Mouse (Mus musculus): ENCODE results near the gene Dync1li1. TPM values are rescaled to one million over a fixed set of nuclear protein-coding genes. Genes with fewer than 3 reads are reported as not detected.
A peak's percentile ranks its signal among the peaks of the same experiment; 100 is the strongest.
"Not testable (repeated sequence)": the region's sequence is repeated elsewhere in the genome, so short reads cannot be mapped to it uniquely, and the experiment has no call there.

The Dync1li1 gene
- 48.1 and 52.2 TPM in 2 replicates for polyA plus RNA-seq (2015; fragmentation: Nextera tagmentation; extraction: Ambion mirVana)

DNA sequence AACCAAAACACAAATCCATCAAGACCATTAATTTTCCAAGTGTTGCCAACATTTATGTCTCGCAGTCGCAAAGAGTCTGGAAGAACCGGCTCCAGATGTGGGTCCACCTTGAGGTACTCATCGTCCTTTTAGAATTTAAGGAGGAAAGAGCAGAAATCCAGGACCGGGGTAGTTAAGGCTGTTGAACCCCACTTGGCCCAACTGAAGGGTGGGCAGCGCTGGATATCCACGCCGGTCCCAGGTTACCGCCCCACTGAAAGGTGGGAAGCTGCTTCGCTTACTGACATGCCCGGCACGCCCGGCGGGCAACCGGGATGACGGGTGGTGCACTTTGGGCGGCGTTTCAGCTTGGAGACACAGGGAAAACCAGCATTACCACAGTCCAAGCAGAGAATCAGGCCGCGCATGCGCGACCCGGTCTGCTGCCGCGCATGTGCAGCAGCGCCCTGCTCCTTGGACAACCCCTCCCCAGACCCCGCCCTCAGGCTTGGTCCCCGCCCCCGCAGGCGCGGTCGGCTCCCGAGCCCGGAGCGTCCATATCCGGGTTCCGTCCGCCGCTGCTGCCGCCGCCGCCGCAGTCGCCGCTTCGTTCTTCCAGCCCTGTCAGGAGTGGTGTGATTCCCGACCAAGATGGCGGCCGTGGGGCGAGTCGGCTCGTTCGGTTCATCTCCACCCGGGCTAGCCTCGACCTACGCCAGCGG is at the start of gene Dync1li1:
Gene Dync1li1 (plus strand): TSS at position 539 of the 701 bp plus-strand sequence.
- Histone ChIP-seq H3K27ac (ENCODE audit: low read length) (peak within 1 kb of the TSS; percentile 97), H3K27me3 (replicated peaks; ENCODE audit: control insufficient read depth, insufficient read depth, low read length) (no peaks in the 10 kb centered on the region), H3K9ac (ENCODE audit: low read depth, low read length) (peak within 1 kb of the TSS; percentile 96), H3K4me1 (ENCODE audit: control insufficient read depth, insufficient read depth, low read length) (peaks cover 12% of the 10 kb centered on the region), H3K4me3 (ENCODE audit: low read length) (peak within 1 kb of the TSS; percentile 99), H3K9me3 (ENCODE audit: control insufficient read depth, low read length) (no peaks in the 10 kb centered on the region), H3K36me3 (ENCODE audit: control insufficient read depth, insufficient read depth, low read length) (peaks cover 7% of the 10 kb centered on the region; the same call in 1 of the 2 replicates), H3K4me2 (ENCODE audit: low read depth, low read length) (peak within 1 kb of the TSS; percentile 91)
- peak; percentile 97 for ATAC-seq
- WGBS: under 1% methylated on average over 56 of the region's 57 CpGs

DNA sequence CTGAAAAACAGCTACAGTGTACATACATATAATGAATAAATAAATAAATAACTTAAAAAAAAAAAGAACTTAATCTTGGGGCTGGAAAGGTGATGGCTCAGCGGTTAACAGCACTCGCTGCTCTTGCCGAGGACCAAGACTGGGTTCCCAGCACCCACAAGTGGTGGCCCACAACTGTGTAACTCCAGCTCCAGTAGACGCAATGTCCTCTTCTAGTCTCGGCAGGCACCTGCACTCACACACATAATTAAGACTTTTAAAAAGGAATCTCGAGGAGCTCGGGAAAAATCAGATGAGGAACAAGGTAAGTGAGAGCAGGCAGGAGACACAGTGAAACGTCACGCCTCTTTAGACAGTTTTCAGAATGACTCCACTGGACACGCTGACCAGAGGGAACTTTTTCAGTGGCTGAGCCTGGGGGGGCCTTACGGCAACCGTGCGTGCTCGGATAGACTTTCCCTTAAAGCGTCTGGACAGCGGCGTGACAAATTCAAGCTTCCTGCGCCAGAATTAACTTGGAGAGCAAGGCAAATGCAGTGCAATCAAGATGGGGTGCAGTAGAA is 49.3 kb upstream of the Dync1li1 start:
- H3K27ac ChIP-seq (ENCODE audit: low read length): peak overlapping the region; percentile 91
- H3K36me3 ChIP-seq (ENCODE audit: control insufficient read depth, insufficient read depth, low read length): no peaks in the 10 kb centered on the region
- peak overlapping the region; percentile 81 for H3K4me2 ChIP-seq (ENCODE audit: low read depth, low read length)
- no peaks in the 10 kb centered on the region for H3K9me3 ChIP-seq (ENCODE audit: control insufficient read depth, low read length)
- 11% methylated on average over 18 of the region's 18 CpGs for WGBS
- peak overlapping the region; percentile 90 for H3K4me3 ChIP-seq (ENCODE audit: low read length)
- H3K27me3 ChIP-seq (replicated peaks; ENCODE audit: control insufficient read depth, insufficient read depth, low read length): no peaks in the 10 kb centered on the region
- H3K4me1 ChIP-seq (ENCODE audit: control insufficient read depth, insufficient read depth, low read length): peaks cover 5% of the 10 kb centered on the region
- ATAC-seq: no peak; the same call in 1 of the 2 replicates
- H3K9ac ChIP-seq (ENCODE audit: low read depth, low read length): peak overlapping the region; percentile 86

DNA sequence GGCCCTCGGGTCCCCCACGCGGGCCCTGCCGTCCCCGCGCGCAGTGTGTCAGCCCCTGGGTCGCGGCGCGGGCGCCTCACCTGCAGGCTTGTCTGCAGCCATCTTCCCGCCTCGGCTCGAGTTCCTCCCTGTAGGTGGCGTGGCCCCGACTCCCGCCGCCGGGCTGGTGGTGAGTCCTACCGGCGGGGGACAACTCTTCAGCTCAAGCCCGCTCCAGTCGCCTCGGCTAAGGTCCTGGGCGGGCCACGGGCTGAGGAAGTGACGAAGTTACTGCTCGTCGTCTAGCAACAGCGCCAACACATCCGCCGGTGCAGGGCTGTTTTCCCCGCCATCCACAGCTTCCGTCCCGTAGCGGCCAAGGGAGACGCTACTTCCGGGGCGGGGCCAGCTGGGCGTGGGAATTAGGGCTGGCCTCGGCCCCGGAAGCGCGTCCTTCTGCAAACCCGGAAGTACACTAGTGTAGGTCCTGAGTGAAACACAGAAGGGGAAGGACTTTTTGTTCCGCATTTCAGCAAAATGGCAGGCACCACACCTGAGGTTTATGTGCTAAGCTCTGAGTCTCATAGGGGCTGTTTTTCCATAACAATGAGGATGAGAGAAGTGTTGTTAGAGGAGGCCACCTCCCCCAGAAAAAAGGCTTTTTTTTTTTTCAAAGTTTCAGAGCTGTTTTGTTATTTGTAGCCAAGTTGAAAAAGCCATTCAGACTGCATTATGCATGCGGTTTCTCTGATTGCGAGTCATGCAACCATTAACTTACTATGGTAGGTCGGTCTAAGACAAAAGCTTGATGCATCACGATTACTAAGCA is 48.5 kb upstream of the Dync1li1 start, which contains the start of gene Cnot10:
Gene Cnot10 (minus strand): TSS at position 346 of the 808 bp plus-strand sequence.
- Histone ChIP-seq H3K27me3 (replicated peaks; ENCODE audit: control insufficient read depth, insufficient read depth, low read length) (no peaks in the 10 kb centered on the region), H3K9ac (ENCODE audit: low read depth, low read length) (peak within 1 kb of the TSS; percentile 86), H3K4me2 (ENCODE audit: low read depth, low read length) (peak within 1 kb of the TSS; percentile 81), H3K4me1 (ENCODE audit: control insufficient read depth, insufficient read depth, low read length) (peaks cover 5% of the 10 kb centered on the region), H3K9me3 (ENCODE audit: control insufficient read depth, low read length) (no peaks in the 10 kb centered on the region), H3K4me3 (ENCODE audit: low read length) (peak within 1 kb of the TSS; percentile 90), H3K36me3 (ENCODE audit: control insufficient read depth, insufficient read depth, low read length) (no peaks in the 10 kb centered on the region), H3K27ac (ENCODE audit: low read length) (peak within 1 kb of the TSS; percentile 91)
- ATAC-seq: peak; percentile 100
- WGBS: 3% methylated on average over 51 of the region's 51 CpGs

DNA sequence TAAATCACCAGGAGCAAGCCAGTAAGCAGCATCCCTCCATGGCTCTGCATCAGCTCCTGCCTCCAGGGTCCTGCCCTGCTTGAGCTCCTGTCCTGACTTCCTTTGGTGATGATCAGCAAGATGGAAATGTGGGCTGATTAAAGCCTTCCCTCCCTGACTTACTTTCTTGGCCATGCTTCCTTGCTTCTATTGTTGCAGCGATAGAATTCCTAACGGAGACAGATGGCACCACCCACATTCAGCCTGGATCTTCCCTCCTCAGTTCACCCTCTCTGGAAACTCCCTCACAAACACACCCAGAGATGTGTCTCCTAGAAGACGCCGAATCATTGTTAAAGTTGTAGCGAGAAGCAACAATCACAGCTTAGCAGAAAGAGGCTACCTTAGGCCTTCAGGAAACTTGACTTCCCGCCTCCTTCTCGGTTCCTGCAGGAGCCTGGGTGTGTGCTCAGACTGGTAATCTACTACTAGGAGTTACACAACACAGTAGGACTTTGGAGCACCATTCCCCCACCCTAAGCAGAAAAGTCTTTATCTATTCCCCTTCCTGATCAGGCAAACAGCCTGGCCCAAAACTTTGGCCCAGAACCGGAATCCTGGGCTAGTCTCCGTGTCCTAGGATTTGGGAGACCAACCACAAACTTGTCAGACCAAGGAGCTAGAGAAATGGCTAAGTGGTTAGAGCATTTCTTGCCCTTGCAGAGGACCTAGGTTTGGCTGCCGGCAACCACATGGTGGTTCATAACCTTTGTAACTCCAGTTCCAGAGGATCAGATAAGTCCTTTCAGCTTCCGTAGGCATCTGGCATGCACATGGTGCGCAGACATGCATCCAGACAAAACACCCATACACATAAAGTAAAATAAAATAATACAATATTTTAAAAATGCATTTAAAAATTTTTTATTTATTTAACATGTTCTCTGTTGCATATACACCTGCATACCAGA is 41.8 kb upstream of the Dync1li1 start:
- Histone ChIP-seq H3K27ac (ENCODE audit: low read length) (peak overlapping the region; percentile 77), H3K4me3 (ENCODE audit: low read length) (no peak overlapping the region), H3K9ac (ENCODE audit: low read depth, low read length) (no peak overlapping the region), H3K9me3 (ENCODE audit: control insufficient read depth, low read length) (no peaks in the 10 kb centered on the region), H3K4me2 (ENCODE audit: low read depth, low read length) (0 out of 2 replicates have a peak overlapping the region, but pooled peaks have one; percentile 18), H3K4me1 (ENCODE audit: control insufficient read depth, insufficient read depth, low read length) (no peaks in the 10 kb centered on the region), H3K36me3 (ENCODE audit: control insufficient read depth, insufficient read depth, low read length) (no peaks in the 10 kb centered on the region), H3K27me3 (replicated peaks; ENCODE audit: control insufficient read depth, insufficient read depth, low read length) (no peaks in the 10 kb centered on the region)
- WGBS: 79% methylated on average over 12 of the region's 12 CpGs
- peak; percentile 92 for ATAC-seq

DNA sequence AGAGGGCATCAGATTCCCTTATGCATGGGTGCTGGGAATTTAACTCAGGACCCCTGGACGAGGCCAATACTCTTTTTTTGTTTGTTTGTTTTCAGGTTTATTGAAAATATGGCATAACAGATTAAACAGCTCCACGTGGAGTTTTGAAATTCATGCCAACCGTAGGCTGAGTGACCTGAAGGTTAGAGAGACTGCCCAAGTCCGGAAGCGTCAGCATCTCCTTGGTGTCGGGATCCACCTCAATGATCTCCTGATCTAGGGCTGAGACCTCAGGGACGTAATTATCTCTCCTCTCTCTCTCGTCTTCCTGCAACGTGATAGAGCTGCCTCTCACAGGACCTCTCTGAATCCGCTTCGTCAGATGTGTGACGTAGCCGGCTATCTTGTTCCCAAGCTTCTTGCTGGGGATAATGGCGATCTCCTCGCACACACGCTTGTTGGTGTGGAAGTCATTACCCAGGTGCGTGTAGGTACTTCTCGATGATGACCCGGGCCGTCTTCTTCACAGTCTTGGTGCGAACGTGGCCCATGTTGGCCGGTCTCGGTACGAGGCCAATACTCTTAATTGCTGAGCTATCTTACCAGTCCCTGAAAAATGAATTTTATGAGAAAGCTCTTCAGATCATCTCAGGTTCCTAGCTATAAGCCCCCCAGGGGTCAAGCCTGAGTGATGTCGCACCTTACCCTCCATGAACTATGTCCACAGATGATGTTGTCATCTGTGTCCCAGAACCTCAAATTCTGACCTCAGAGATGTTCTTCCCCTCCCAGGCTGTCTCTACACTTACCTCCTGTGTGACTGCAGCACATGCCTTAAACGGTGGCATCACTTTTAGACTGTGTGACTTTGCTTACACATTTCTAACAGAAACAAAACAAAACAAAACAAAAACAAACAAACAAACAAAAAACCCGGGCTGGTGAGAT is 40.8 kb upstream of the Dync1li1 start:
- Histone ChIP-seq H3K27me3 (replicated peaks; ENCODE audit: control insufficient read depth, insufficient read depth, low read length) (no peaks in the 10 kb centered on the region), H3K4me3 (ENCODE audit: low read length) (no peak overlapping the region), H3K4me2 (ENCODE audit: low read depth, low read length) (no peak overlapping the region), H3K27ac (ENCODE audit: low read length) (no peak overlapping the region), H3K4me1 (ENCODE audit: control insufficient read depth, insufficient read depth, low read length) (no peaks in the 10 kb centered on the region), H3K36me3 (ENCODE audit: control insufficient read depth, insufficient read depth, low read length) (no peaks in the 10 kb centered on the region), H3K9me3 (ENCODE audit: control insufficient read depth, low read length) (no peaks in the 10 kb centered on the region), H3K9ac (ENCODE audit: low read depth, low read length) (no peak overlapping the region)
- ATAC-seq: no peak
- WGBS: 82% methylated on average over 28 of the region's 28 CpGs

DNA sequence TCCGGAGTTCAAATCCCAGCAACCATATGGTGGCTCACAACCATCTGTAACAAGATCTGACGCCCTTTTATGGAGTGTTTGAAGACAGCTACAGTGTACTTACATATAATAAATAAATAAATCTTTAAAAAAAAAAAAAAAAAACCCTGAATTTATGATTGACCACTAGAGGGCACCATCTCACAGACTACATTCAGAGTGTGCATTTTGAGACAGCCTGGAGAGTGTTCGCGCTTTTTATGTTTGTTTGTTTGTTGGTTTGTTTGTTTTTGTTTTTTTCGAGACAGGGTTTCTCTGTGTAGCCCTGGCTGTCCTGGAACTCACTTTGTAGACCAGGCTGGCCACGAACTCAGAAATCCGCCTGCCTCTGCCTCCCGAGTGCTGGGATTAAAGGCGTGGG is 40.1 kb upstream of the Dync1li1 start:
- H3K36me3 ChIP-seq (ENCODE audit: control insufficient read depth, insufficient read depth, low read length); H3K9me3 ChIP-seq (ENCODE audit: control insufficient read depth, low read length); H3K27me3 ChIP-seq (replicated peaks; ENCODE audit: control insufficient read depth, insufficient read depth, low read length); H3K4me2 ChIP-seq (ENCODE audit: low read depth, low read length); H3K27ac ChIP-seq (ENCODE audit: low read length); H3K4me3 ChIP-seq (ENCODE audit: low read length); H3K4me1 ChIP-seq (ENCODE audit: control insufficient read depth, insufficient read depth, low read length); H3K9ac ChIP-seq (ENCODE audit: low read depth, low read length); ATAC-seq: not testable (repeated sequence)
- 46% methylated on average over 8 of the region's 9 CpGs for WGBS

DNA sequence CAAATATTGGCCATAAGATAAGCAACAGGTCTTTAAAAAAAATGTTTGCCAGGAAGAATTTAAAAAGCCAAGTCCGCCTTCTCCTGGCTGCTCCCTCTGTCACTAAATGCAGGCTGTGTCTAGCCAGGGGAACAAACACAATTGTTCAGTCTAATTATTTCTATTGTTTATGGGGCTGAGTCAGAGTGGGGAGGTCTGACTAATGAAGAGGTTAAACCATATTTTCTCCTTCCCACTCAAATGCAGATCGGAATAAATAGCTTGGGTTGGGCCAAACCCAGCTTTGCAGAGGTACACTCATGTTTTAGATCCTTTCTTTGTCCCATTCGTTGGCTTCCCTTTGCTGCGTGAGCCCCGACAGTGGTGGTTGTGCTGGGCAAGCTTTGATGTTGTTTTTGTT is 39.2 kb upstream of the Dync1li1 start:
- no peak overlapping the region for H3K27ac ChIP-seq (ENCODE audit: low read length)
- no peaks in the 10 kb centered on the region for H3K4me1 ChIP-seq (ENCODE audit: control insufficient read depth, insufficient read depth, low read length)
- no peaks in the 10 kb centered on the region for H3K36me3 ChIP-seq (ENCODE audit: control insufficient read depth, insufficient read depth, low read length)
- no peaks in the 10 kb centered on the region for H3K27me3 ChIP-seq (replicated peaks; ENCODE audit: control insufficient read depth, insufficient read depth, low read length)
- WGBS: 57% methylated on average over 5 of the region's 5 CpGs
- no peaks in the 10 kb centered on the region for H3K9me3 ChIP-seq (ENCODE audit: control insufficient read depth, low read length)
- no peak overlapping the region for H3K4me3 ChIP-seq (ENCODE audit: low read length)
- no peak overlapping the region for H3K4me2 ChIP-seq (ENCODE audit: low read depth, low read length)
- H3K9ac ChIP-seq (ENCODE audit: low read depth, low read length): no peak overlapping the region
- ATAC-seq: no peak

All from intestine, embryonic 16.5 days (tissue).